Mouse (Mus musculus) erythroblast, embryonic 14.5 days (primary cell): ENCODE results near the gene Cyp4a30b.
"Not testable (repeated sequence)": the region's sequence is repeated elsewhere in the genome, so short reads cannot be mapped to it uniquely, and the experiment has no call there.

Experiments used
- GATA1 ChIP-seq: IDR thresholded peaks from 2 replicates; pipeline ENCODE4 v1.6.1; 2012; ENCODE audit warnings: low read length, inconsistent platforms, mixed read lengths
- TAL1 ChIP-seq: IDR thresholded peaks from 3 replicates; pipeline ENCODE4 v1.6.1; 2012; ENCODE audit warnings: low read length, inconsistent platforms, mixed read lengths

DNA sequence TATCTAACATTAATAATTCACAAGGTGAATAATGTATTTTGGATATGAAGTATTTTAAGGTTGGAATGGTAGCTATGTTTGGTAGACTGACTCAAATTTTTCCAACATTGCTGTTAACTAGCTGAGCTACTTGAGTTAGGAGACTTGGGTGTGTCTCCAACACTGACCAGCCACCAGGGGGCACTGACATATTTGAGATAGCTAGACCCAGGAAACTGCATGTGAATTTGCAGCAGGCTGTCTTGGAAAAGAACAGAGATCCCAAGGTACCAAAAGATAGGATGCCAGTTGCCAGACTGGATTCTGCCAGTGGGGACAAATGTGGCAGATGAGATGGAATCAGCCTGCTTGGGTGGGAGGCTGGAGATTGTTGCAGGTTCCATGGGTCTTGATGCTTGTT lies 23.6 kb downstream of the Cyp4a30b start:
- not testable (repeated sequence) for TF ChIP-seq TAL1, GATA1
